Mouse (Mus musculus) cerebellum, postnatal 25 days (tissue): ENCODE results near the gene D430042O09Rik.

Experiments
- DNase-seq, 2 experiments: peaks; one replicate each; pipeline ENCODE4 v3.0.0; 2021; ENCODE audit warnings: mixed read lengths in 2 of 2

D430042O09Rik gene

DNA sequence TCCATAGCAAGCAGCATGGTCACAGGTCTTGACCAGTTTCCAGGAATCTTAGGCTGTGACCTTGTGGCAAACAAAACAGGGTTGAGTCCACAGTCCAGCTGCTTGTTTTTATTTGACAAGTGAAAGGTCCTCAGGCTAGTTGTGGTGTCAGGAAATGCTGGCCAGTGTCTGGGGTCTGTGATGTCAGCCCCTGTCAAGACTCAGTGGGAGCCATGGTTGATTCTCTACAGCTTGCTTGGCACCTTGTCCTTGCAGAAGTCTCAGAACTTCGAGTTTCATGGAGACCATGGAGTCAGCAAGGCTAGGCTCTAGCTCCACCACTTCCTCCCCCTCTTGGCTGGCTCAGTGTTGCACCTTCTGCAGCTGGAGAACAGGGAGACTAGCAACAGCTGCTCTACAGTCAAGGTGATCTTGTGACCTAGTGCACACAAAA lies 33.6 kb downstream of the D430042O09Rik start:
- DNase-seq: no peak

DNA sequence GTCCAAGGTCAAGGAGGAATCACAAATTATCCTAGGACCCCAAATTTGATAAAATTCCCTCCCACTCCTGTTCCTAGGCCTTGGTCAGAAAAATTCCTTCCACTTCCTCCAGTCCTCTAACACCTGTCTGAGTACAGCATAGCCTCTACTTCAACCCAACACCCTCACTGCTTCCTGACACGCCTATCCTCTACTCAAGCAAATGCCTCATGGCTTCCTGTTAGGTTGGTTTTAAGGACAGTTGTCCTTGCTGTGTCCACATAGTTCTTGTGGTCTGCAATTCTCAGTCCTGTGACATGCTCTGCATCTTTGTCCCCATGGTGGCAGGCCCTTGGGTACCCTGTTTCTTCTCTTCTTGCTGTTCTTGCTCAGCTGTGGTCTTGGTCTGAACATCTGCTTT lies 37.1 kb downstream of the D430042O09Rik start:
- DNase-seq: no peak

DNA sequence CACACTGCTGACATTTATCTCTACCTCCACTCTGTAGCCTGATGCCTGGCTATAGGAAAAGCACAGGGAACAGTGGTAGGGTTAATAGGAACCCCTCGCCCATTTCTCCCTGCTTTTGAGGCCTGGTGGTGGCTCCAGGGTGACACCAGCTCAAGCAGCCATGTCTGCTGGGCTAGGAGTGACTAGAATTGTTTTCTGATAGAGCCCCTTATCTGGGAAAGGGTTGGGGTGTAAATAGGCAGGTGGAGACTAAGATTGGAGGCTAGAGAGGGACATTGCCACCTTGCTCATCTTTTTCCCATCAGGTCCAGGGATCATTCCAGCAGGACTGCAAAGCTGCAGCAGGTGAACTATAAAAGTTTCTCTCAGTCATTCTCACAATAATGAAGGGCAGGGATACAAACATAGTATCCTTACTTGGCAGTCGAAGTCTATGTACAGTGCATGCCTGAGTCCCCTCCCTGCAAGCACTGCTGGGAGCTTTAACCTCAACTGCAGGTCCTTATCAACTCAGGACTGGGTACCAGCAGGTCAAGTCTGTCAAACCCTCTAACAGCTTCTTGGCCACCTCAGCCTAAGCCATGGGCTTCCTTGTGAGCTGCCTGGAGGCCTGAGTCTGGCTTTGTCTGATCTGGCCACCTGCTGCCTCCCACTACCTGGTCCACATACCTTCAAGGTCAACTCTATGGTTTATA lies 39.1 kb downstream of the D430042O09Rik start:
- DNase-seq: no peak

DNA sequence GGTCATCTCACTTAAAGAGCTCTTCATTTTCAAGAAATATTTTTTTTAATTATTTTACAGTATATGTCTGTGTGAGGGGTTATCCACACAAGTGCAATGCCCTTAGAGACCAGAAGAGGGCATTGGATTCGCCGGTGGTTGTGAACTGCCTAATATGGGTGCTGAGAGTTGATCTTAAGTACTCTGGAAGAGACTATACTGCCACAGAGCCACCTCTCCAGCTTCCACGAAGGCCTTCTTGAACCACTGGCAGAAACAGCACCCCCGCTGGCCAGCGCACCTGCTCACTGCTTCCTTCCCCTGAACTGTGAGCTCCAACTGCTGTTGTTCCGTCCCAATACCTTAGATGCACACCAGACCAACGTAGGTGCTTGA lies 39.6 kb downstream of the D430042O09Rik start:
- peak in 1 of 2 experiments; percentile 22 for DNase-seq

DNA sequence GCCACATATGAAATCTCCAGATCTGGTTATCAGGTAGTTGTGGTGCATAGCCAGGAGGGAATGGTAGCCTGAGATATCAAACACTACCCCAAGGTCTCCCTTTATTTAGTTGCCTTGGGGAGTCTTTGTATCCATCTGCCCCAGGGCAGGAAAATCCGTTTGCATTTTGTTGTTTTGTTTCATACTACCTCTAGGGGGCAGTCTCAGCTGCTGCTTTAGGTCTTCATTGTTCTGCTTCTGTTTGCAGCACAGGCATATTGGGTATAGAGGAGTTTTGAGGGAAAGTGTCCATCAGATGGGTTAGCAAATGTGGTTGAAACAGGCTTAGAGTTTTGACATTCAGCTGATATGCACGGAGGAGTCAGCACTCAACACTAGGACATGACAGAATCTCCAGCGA lies 40.5 kb downstream of the D430042O09Rik start:
- peak; percentile 24 to 32 for DNase-seq

DNA sequence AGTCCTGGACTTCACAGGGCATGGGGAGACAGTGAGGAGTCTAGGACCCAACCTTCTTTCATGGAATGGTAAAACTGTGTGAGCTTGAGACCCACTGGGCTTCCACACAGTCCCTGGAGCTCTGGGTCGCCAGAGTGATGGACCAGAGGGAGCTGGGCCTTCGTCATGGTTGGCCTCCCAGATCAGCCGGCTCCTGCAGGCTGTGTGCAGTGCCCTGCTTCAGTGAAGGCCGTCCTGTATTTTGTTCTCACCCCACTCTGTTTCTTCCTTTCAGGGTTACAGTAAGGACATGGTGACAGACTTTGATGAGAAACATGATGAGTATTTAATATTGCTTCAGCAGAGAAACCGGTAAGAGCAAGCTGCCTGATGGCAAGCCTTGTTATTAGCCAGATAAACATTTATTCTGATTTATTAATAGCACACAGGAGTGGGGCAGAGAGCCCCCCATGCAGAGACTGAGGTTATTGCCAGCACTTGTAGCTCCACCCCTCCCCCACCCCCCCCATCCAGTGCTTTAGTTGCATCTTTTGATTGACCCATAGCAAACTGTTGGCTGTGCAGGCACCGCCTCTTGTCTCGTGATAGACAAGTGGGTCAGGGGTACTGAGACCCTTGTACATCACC lies 45.1 kb downstream of the D430042O09Rik start:
- no peak for DNase-seq

DNA sequence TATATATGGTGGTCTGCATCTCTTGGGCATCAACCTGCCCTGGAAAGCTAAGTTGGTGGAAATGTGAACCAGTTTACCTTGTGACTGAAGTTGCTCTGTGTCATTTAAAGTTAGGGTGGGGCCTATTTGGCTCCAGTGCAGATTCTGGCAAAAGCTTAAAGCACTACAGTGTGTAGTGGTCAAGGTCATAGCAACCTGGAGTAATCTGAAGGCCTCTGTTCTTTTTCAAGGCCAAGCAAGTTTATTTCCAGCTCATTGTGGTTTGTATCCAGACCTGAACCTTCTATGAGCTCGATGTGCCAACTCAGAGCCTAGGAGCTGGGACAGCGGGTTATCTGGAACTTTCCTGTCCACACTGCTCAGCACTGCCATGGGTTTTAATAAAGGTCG lies 45.6 kb downstream of the D430042O09Rik start:
- DNase-seq: no peak

DNA sequence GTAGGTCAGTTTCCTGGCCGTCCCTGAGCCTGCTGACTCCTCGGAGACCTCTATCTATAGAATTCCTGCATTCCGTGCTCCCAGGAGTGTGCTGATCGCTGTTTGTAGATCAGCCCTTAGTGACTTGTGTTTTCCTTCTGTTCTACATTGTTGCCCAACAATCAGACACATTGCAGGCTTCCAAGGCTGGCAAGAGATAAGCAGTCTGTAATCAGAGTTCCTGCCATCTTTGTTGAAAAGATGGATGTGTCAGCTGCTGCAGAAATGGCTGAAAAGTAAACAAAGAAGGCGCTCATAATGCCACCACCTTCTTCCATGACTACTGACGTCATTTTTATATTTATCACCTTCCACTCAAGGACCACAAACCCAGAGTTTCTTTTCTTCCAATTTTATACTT lies 49.1 kb downstream of the D430042O09Rik start:
- no peak for DNase-seq

DNA sequence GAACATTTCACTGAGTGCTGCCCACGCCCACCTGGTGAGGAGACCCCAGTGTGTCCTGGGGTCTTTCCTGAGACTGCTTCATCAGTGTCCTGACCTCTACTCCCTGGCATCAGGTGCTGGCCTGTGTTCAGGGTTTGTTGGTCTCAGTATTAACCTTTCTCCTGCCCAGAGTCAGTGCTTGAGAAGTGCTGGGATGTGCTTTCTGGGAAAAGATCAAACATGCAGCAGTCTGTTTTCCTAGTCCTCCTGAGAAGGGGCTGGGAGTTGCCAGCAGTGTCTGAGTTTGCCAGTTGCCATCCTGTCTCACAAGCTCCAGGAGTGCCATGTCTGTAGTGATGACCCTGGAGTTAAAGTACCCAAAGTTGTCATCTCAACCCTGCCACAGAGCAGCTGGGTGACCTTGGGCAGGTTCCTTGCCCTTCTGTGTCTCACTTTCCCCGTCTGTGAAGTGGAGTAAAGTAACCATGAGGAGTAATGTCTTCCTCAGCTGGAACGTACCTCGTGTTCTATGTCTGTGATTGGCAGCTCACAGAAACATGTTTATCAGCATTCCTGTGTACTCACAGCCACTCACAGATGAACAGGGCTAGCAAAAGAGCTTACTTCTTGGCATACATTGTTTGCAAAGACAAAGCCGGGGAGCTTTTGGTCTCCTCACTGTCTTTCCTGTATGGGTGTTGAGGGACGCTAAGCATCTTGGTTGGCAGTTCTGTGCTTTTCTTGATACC lies 50.4 kb downstream of the D430042O09Rik start:
- no peak for DNase-seq

DNA sequence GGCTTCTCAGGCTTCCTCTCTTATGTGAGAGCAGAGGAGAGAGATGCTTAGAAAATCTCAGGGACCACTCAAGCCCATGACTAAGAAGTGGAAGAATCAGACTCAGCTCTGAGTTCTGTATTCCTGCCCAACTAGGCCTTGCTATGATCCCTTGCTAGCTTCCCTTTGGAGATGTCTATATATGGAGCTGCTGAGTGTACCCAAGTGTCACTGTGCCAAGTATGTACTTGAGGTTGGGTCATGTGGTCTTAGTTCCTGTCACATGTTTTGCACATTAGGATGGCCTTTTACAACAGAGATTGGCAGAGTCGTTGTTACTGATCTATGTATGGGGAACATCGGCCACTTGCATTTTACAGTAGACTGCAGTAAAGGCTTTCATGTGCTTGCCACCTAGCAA lies 54.6 kb downstream of the D430042O09Rik start:
- DNase-seq: no peak

DNA sequence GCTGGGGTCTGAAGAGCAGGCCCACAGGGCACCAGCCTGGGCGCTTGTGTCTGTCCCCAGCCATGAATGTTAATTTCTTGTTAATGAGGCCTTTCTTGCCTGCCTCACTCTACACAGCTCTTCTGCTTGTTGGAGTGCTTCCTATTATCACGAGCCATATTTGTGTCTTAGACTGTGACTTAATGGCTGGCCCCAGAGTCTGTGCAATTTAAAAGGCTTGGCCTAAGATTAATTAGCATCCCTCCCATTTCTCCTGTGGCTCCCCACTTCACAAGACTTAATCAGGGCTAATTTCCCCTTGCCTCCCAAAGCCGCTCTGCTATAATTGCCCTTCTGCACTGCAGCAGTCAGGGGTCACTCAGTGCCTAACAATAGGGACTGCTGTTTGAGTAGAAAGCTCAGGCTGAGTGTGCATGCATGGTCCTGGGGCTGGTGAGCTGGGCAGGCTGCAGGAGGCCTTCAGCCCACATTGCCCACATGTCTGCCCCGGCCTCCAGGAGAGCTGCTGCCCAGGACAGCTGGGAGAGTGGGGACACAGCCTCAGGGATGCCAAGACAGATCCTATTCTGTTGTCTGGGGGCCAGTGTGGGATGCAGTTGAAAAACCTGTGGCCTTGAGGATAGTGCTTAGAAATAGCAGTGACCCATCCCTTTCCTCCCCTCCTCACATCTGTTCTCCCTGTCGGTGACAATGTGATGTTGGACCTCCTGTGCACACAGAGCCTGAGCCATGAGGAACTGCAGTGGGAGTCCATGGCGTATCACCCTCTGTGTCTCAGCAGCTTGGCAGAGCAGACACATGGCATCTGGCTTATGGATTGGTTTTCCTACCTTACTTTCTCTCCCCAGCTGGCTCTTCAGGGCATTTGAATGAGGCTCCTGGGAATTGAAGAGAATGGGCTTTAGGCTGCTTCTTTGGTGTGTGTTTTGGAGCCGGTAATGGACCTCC lies 55.5 kb downstream of the D430042O09Rik start:
- DNase-seq: no peak

DNA sequence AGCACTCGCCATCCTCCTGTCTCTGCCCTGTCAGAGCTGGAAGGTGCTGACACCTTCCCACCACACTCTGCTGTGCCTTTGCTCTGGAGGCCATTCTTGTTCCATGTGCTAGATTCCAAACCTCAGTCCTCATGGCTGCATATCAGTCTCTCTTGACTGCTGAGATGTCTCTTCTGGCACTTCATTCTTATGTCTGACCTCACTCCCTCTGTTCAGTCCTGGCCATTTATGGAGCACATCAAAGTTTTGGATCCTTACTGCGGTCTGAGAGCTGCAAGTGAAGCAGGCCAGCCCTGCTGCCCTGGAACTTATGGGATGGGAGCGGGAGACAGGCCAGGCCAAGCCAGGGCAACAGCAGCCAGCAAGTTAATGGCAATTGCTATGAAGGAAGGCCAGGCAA lies 56.7 kb downstream of the D430042O09Rik start:
- DNase-seq: no peak

DNA sequence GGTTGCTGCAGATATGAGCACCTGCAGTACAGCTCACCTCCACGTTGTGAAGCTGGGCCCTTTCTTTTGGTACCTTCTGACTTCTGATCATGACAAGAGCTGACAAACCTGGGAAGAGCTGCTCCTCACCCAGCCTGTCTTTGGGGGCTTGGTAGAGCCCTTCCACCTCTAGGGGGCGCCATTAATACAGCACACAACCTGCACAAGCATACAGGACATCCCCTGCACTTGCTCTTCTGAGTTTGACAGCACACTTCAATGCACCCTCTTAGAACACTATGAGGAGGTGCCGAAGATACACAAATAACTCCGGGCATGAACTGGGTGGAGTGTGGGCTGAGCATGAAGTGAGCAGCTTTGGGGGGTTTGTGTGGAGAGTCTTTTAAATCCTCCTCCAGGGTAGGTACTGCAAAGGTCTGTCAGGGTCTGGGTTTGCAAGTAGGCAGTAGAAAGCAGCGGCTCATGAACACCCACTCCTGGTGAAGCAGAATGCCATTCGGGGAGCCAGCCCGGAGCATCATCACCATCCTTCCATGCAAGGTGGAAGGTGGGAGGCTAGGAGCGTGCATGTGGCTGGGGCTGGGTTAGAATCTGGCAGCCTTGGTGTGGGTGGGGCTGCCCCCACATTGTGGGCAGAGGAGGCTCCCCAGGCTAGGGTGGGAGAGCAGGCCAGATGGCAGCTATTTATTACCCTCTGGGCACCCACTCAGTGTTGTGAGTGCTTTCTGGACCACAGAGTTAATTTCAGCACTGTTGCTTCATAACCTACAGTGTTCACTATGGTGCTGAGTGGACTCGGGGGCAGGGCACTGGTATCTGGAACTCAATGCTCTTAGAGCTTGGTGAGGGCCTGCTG lies 59.5 kb downstream of the D430042O09Rik start:
- DNase-seq: peak; percentile 73 to 83

DNA sequence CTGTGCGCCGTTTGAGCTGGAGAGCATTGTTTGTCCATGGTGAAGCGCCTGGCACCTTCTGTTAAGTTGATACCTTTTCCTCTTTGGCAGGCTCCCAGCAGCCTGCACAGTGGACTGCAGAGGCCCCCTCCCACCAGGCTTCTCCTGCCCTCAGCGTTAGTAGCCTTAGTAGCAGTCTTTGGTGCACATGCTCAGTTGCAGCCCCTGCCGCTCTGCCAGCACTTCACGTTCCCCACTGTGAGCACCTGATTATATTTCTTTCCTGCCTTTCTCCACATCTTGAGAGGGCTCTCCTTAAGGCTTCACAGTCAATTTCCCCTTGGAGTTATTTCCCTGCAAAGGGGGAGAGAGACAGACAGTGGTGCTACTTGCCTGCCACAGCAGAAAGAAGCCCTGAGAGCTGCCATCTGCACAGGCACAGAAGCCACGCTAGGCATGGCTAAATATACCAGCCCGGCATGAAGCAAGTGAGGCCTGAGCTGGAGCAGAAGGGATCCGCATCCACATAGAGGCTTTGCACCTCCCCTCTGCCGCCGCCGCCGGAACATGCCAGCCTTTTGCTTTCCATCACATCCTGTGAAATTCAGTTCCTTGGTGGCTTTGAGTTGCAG lies 65.4 kb downstream of the D430042O09Rik start:
- DNase-seq: peak; percentile 75 to 76

DNA sequence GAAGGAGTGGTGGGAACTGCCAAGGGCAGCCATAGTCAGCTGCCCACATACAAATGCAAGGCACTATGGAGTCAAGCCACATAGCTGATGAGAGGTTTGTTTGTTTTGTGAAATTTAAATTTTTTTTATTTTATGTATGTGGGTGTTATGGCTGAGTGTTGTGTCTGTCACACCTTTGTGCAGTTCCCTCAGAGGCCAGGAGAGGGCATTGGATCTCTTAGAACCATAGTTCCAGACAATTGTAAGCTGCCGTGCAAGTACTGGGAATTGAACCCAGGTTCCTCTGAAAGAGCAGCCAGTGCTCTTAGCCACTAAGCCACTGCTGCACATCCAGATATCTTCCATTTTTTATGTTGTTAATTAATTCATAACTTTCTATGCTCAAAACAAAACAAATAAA lies 75.5 kb downstream of the D430042O09Rik start:
- DNase-seq: peak in 1 of 2 experiments; percentile 28

DNA sequence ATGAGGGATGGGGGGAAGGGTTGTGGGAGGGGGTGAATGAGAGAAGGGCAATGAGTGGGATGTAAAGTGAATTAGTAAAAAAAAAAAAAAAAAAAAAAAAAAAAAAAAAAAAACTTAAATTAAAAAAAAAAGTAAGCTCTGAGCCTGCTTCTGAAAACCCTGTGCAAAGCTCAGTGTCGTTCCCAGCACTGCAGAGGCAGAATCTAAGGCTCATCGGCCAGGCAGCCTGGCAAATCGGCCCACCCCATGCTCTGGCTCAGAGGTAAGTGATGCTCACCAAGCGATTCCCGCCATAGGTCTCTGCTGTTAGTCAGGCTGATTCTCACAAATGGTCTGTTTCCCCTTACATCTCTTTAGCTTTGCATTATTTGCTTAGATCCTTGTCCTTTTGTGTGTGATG lies 78.4 kb downstream of the D430042O09Rik start:
- DNase-seq: no peak

DNA sequence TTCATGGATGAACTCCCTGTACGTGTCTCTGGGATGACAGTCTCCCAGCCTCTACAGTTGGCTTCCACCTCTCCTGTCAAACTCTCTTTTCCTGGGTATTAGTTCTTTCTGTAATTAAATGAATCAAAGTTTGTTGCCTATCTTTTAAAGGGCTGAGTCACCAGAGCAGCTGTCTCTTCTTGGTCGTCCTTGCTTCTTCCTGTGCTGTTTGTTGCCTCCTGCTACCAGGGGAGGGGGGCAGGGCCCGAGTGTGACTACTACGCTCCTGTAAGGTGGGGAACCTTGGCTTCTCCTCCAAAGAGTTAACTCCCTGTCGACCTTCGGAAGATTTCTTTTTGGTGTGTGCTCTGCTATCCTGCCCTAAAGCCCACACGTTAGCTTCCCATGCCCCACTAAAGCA lies 79.4 kb downstream of the D430042O09Rik start:
- no peak for DNase-seq

DNA sequence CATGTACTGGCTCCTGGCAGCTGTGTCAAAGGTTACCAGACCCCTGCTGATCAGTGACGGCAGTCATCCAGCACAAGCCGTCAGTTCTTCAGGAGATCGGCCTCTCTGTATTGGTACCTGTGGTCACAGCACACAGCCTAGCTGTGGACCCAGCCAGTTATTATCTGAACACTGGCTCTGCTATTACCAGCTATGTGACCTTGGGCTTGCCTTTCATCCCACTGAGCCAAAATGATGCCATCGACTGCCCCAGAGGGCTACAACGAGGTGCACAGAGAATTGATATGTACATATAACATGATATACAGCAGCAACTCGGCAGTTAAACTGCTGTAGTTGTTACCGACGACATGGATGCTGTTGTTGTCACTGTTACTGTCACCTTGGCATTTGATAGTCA lies 82.4 kb downstream of the D430042O09Rik start:
- DNase-seq: no peak

DNA sequence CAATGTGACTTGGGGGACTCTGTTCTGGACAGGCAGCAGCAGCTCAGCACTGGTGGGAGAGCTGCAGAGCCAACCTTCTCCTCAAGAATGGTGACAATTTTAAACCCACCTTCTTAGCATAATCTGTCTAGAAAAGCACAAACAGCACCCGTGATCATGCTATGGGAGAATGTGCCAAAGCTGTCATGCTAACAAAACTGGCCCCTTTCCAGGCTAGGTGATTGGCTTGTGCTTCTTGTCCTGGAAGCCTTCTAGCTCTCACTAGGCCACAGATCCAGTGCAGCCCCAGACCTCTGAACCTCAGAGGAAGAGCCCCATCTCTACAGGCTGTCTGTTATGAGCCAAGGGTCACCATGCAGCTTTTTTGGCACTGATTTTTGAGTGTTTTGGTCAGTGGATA lies 98.9 kb downstream of the D430042O09Rik start:
- no peak for DNase-seq

DNA sequence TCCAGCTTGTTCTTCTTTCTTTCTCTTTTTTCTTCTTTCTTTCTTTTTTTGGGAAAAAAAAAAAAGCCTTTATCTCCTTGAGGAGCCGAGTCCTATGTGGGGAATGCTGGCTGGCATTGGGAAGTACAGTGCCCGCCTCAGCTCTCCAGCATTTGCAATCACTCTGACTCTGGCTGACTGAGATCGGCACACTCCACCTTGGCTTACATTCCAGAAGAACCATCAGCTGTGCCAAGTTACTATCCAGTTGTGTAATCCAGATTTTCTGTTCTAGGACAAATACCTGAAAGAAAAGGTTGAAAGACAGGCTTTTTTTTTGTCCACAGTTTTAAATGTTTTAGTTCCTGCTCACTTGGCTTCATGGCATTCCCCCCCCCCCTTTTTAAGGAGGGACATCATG lies 100.5 kb downstream of the D430042O09Rik start:
- no peak for DNase-seq

DNA sequence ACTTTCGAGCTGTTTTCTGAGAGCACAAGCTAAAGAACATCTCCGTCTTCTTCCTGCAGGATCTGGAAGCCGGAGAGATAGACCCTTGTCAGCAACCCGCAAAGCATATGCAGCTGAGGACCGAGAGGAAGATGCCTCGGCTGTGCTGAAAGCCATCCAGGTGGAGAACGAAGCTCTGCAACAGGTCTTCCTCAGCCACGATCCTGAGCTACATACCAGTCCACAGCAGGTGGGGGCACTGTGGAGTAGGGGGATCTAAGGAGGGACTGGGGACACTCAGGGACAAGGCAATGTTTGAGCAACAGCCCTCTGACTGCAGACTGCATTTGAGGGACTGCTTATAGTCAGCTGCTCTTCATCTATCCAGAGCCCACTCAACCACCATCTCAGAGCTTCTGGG lies 105.0 kb downstream of the D430042O09Rik start:
- DNase-seq: no peak

DNA sequence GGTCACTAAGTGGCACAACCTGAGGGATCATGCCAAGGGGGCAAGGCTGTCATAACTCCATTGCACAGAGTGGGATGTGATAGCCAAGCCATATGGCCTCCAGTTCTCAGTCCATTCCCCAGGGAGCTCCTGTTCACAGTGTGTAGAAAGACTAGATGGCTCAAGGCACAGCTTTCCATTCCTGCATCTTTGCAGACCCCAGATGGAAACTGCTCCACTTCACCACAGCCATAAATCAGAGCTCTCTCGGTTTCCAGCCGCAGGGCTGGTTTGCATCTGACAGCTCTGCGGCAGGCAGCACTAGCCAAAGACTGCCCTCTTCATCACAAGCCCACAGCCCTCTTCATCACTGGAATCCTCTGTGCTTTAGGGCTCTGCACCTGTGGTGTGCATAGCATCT lies 108.0 kb downstream of the D430042O09Rik start:
- no peak for DNase-seq
